Mouse (Mus musculus) intestine, postnatal 0 days (tissue): ENCODE data around the gene Vmn2r29. TPM values are rescaled to one million over a fixed set of nuclear protein-coding genes. Genes with fewer than 3 reads are reported as not detected.

ENCODE experiments used
- ATAC-seq: fragments of 200-750 bp; cut with Nextera tagmentation; 2 replicates; pipeline ENCODE4 v1.8.0; 2017; ENCODE audit warnings: mild to moderate bottlenecking, moderate TSS enrichment, moderate library complexity
- H3K27ac ChIP-seq: fragments of 300-500 bp; sonication (generic); 2 replicates; pipeline ENCODE4 v1.5.1; 2014; ENCODE audit warnings: mild to moderate bottlenecking, low read depth, low read length, moderate library complexity
- H3K27me3 ChIP-seq: fragments of 300-500 bp; sonication (generic); replicated peaks from 2 replicates; pipeline ENCODE4 v1.6.1; 2014; ENCODE audit warnings: low read length, mixed read lengths; ENCODE audit not compliant: control insufficient read depth, insufficient read depth
- H3K36me3 ChIP-seq: fragments of 300-500 bp; sonication (generic); 2 replicates; pipeline ENCODE4 v1.6.1; 2014; ENCODE audit warnings: mild to moderate bottlenecking, moderate library complexity; ENCODE audit not compliant: control insufficient read depth, insufficient read depth
- H3K4me1 ChIP-seq: fragments of 300-500 bp; sonication (generic); replicated peaks from 2 replicates; pipeline ENCODE4 v1.6.1; 2014; ENCODE audit warnings: antibody characterized with exemption, low read length, mixed read lengths; ENCODE audit not compliant: control insufficient read depth, insufficient read depth
- H3K4me2 ChIP-seq: fragments of 300-500 bp; sonication (generic); replicated peaks from 2 replicates; pipeline ENCODE4 v1.6.1; 2014; ENCODE audit warnings: low read depth, mild to moderate bottlenecking, moderate library complexity
- H3K4me3 ChIP-seq: fragments of 300-500 bp; sonication (generic); 2 replicates; pipeline ENCODE4 v1.5.1; 2014; ENCODE audit warnings: low read depth, low read length
- H3K9ac ChIP-seq: fragments of 300-500 bp; sonication (generic); 2 replicates; pipeline ENCODE4 v1.6.1; 2014; ENCODE audit warnings: mild to moderate bottlenecking, low read depth, low read length
- H3K9me3 ChIP-seq: fragments of 300-500 bp; sonication (generic); 2 replicates; pipeline ENCODE4 v1.6.1; 2016; ENCODE audit warnings: mixed run types; ENCODE audit not compliant: control insufficient read depth
- CTCF ChIP-seq: sonication (generic); IDR thresholded peaks from 2 replicates; pipeline ENCODE4 v1.5.1; 2016; ENCODE audit warnings: low read depth, mild to moderate bottlenecking, control low read depth, antibody characterized with exemption, moderate library complexity
- WGBS: fragments of 180-500 bp; shearing (Covaris S2); extraction: QIAGEN DNeasy Blood & Tissue Kit; methylation state at CpG from one replicate; pipeline ENCODE4 v1.1.7; 2014; 5-methylcytosine and 5-hydroxymethylcytosine counted together
- polyA plus RNA-seq: library from polyadenylated mRNA; unstranded; fragments of >200 nt; fragmentation: Nextera tagmentation; extraction: Ambion mirVana; gene quantifications from 2 replicates; pipeline ENCODE4 v1.2.1, GENCODE M21; 2015

The Vmn2r29 gene
- polyA plus RNA-seq, 1 experiment from 2014 or later: not detected

DNA sequence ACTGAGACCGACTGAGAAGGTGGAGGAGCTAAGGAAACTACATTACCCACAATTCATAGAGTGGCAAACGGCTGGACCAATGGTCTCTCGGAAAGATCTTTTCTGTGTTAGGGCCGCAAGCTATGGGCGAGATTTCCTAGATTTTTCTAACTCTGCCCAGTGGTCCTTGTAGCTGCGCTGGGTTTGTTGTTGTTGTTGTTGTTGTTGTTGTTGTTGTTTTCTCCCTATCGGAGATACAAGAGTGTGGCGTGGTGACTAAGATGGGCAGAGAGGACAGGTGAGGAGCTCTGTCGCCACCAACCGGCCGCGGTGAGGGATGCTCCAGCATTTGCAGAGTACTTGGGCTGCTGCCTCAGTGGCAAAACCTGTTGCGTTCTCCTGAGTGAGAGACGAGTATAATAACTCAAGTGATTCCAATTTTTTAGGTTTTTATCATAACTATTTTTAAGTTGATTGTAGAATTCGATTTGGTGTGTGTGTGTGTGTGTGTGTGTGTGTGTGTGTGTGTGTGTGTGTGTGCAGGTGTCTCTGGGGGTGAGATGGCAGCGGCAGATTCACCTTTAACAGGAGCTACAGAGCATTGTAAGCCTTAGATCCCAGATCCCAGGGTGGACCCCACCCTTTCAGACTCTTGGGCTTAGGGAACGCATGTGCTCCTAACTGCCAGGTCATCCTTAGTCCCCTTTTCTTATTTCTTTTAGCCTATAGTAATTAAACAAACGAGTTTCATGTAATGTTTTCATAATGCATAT is 58.8 kb downstream of the Vmn2r29 start:
- Histone ChIP-seq H3K27ac (no peak overlapping the region), H3K9me3 (no peaks in the 10 kb centered on the region), H3K36me3 (no peaks in the 10 kb centered on the region), H3K4me1 (no peaks in the 10 kb centered on the region), H3K4me3 (peak overlapping the region; percentile 55), H3K9ac (no peak overlapping the region), H3K4me2 (peak overlapping the region; percentile 59), H3K27me3 (no peaks in the 10 kb centered on the region)
- TF ChIP-seq CTCF: peak; percentile 88
- peak; percentile 97 for ATAC-seq
- 11% methylated on average over 18 of the region's 18 CpGs for WGBS

DNA sequence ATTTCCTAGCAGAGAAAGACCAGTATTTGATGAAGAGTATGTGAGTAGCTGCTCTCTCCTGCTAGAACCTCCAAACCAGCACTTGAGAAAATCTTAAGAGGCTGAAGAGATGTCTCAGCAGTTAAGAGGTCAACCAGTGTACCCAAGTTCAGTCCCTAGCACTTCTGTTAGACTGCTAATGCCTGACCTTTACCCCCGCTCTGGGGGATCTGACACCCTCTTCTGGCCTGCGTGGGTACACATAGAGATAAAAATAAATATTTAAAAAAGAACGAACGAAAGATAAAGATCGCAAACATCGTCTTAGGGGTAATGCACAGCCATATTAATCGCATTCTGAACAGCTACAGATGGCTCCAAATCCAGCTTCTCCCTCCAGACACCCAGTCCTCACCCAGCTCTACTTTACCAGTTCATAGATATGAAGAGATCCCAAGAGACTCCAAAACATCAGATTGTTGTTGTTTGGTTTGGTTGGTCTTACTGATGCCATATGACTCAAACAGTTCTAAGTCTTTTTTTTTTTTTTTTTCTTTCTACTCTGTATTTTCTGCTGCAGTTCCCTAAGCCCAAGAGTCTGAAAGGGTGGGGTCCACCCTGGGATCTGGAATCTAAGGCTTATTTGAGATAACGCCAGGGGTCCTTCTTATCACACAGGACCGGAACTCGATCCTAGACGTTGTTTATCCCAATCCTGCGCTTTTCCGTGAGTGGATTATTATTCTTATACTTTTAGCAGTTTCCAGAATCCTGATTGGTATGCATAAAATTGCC is 59.5 kb downstream of the Vmn2r29 start:
- peak; percentile 50; the same call in 1 of the 2 replicates for ATAC-seq
- H3K9me3 ChIP-seq: no peaks in the 10 kb centered on the region
- no peak overlapping the region for H3K9ac ChIP-seq
- no peaks in the 10 kb centered on the region for H3K4me1 ChIP-seq
- H3K4me2 ChIP-seq: peak overlapping the region; percentile 59
- peak overlapping the region; percentile 55 for H3K4me3 ChIP-seq
- 14% methylated on average over 13 of the region's 13 CpGs for WGBS
- no peak for TF ChIP-seq CTCF
- no peaks in the 10 kb centered on the region for H3K36me3 ChIP-seq
- no peaks in the 10 kb centered on the region for H3K27me3 ChIP-seq
- H3K27ac ChIP-seq: no peak overlapping the region

DNA sequence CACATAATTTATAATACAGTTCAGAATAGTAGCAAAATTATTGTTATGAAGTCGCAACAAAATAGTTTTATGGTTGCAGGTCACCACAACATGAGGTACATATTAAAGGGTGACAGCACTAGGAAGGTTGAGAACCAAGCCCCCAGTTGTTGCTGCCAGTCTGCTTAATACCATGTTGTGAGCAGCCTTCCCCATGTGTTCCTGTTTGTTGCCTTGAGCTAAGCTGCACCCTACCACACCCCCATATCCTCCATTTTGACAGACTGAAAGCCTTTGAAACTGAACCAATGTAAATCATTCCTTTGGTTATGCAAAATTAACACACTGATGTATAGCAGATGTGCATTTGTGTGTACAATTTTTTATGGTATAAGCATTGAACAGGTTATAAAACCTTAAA is 61.2 kb downstream of the Vmn2r29 start:
- ATAC-seq: no peak
- no peak overlapping the region for H3K27ac ChIP-seq
- no peak overlapping the region for H3K4me2 ChIP-seq
- 94% methylated on average over 1 of the region's 1 CpGs for WGBS
- TF ChIP-seq CTCF: no peak
- H3K36me3 ChIP-seq: peaks cover 14% of the 10 kb centered on the region; the same call in 1 of the 2 replicates
- H3K27me3 ChIP-seq: no peaks in the 10 kb centered on the region
- H3K9me3 ChIP-seq: no peaks in the 10 kb centered on the region
- H3K4me1 ChIP-seq: no peaks in the 10 kb centered on the region
- no peak overlapping the region for H3K4me3 ChIP-seq
- H3K9ac ChIP-seq: no peak overlapping the region

Other genes with a start within 250 kb of the Vmn2r29 start
- gene Zfp954, start 125.8 kb downstream of the Vmn2r29 start, polyA plus RNA-seq: 10.0 and 10.2 TPM in 2 replicates
- 0.20 and 0.25 TPM in 2 replicates for gene Zfp773, start 110.6 kb downstream of the Vmn2r29 start, polyA plus RNA-seq
- 0.98 and 1.0 TPM in 2 replicates for gene Zfp418, start 76.0 kb downstream of the Vmn2r29 start, polyA plus RNA-seq
- 2.0 and 2.3 TPM in 2 replicates for gene Zfp772, start 37.3 kb downstream of the Vmn2r29 start, polyA plus RNA-seq
- gene Gm45844, start 31.0 kb upstream of the Vmn2r29 start, polyA plus RNA-seq: 0.98 and 1.6 TPM in 2 replicates
- 31.9 and 32.0 TPM in 2 replicates for gene Clcn4, start 53.5 kb upstream of the Vmn2r29 start, polyA plus RNA-seq
- not detected in 2 replicates for gene Vmn2r30, start 90.3 kb upstream of the Vmn2r29 start, polyA plus RNA-seq
- not detected in 2 replicates for gene Gm45783, start 127.2 kb upstream of the Vmn2r29 start, polyA plus RNA-seq
- not detected in 2 replicates for gene Vmn2r31, start 152.4 kb upstream of the Vmn2r29 start, polyA plus RNA-seq
- not detected in 2 replicates for gene Vmn2r32, start 232.7 kb upstream of the Vmn2r29 start, polyA plus RNA-seq